Mouse (Mus musculus) stomach, postnatal 0 days (tissue): Measurements from ENCODE around the gene Zfp69. TPM values are rescaled to one million over a fixed set of nuclear protein-coding genes. Genes with fewer than 3 reads are reported as not detected.
A peak's percentile ranks its signal among the peaks of the same experiment; 100 is the strongest.

Experiments
- ATAC-seq: fragments of 200-750 bp; cut with Nextera tagmentation; 2 replicates; pipeline ENCODE4 v1.8.0; 2017; ENCODE audit not compliant: low FRiP score, low TSS enrichment
- DNase-seq: peaks from one replicate; pipeline ENCODE4 v3.0.0-alpha.2; 2016; ENCODE audit warnings: low spot score
- H3K27ac ChIP-seq: fragments of 300-500 bp; sonication (generic); replicated peaks from 2 replicates; pipeline ENCODE4 v1.5.1; 2014; ENCODE audit warnings: mild to moderate bottlenecking, control low read depth
- H3K27me3 ChIP-seq: fragments of 300-500 bp; sonication (generic); 2 replicates; pipeline ENCODE4 v1.6.1; 2014; ENCODE audit warnings: low read length; ENCODE audit not compliant: control insufficient read depth, insufficient read depth
- H3K36me3 ChIP-seq: fragments of 300-500 bp; sonication (generic); 2 replicates; pipeline ENCODE4 v1.6.1; 2014; ENCODE audit warnings: low read length, mixed read lengths; ENCODE audit not compliant: control insufficient read depth, insufficient read depth
- H3K4me1 ChIP-seq: fragments of 300-500 bp; sonication (generic); replicated peaks from 2 replicates; pipeline ENCODE4 v1.6.1; 2014; ENCODE audit warnings: antibody characterized with exemption; ENCODE audit not compliant: control insufficient read depth, insufficient read depth
- H3K4me2 ChIP-seq: fragments of 300-500 bp; sonication (generic); replicated peaks from 2 replicates; pipeline ENCODE4 v1.6.1; 2014; ENCODE audit warnings: low read depth, mild to moderate bottlenecking, control low read depth, moderate library complexity
- H3K4me3 ChIP-seq: fragments of 300-500 bp; sonication (generic); 2 replicates; pipeline ENCODE4 v1.5.1; 2014; ENCODE audit warnings: low read depth, low read length, control low read depth
- H3K9ac ChIP-seq: fragments of 300-500 bp; sonication (generic); 2 replicates; pipeline ENCODE4 v1.6.1; 2014; ENCODE audit warnings: mild to moderate bottlenecking, low read length, control low read depth, mixed read lengths
- H3K9me3 ChIP-seq: fragments of 300-500 bp; sonication (generic); 2 replicates; pipeline ENCODE4 v1.6.1; 2016; ENCODE audit warnings: low read length; ENCODE audit not compliant: control insufficient read depth
- CTCF ChIP-seq: IDR thresholded peaks from 2 replicates; pipeline ENCODE4 v1.5.1; 2016; ENCODE audit warnings: antibody characterized with exemption, low read depth, mild to moderate bottlenecking, moderate library complexity
- EP300 ChIP-seq: optimal IDR thresholded peaks from 2 replicates; pipeline ENCODE3; 2016; ENCODE audit warnings: antibody characterized with exemption
- WGBS: fragments of 180-500 bp; shearing (Covaris S2); extraction: QIAGEN DNeasy Blood & Tissue Kit; methylation state at CpG from one replicate; pipeline ENCODE4 v1.1.7; 2014; 5-methylcytosine and 5-hydroxymethylcytosine counted together
- polyA plus RNA-seq: library from polyadenylated mRNA; unstranded; fragments of >200 nt; fragmentation: Nextera tagmentation; extraction: Ambion mirVana; gene quantifications from 2 replicates; pipeline ENCODE4 v1.2.1, GENCODE M21; 2015

The Zfp69 gene
- polyA plus RNA-seq, 1 experiment from 2014 or later, result 1.9 TPM

GRCm38 (mm10) chr4:120968486-120968885, 17.0 kb upstream of the Zfp69 start:
- TF ChIP-seq CTCF (no peak), EP300 (no peak)
- Histone ChIP-seq H3K27me3 (no peaks in the 10 kb centered on the region), H3K4me3 (no peak overlapping the region), H3K9me3 (no peaks in the 10 kb centered on the region), H3K4me2 (no peak overlapping the region), H3K27ac (no peak overlapping the region), H3K9ac (no peak overlapping the region), H3K4me1 (no peaks in the 10 kb centered on the region), H3K36me3 (peaks cover 3% of the 10 kb centered on the region; the same call in 1 of the 2 replicates)
- DNase-seq (no peak), ATAC-seq (no peak)
- 87% methylated on average over 9 of the region's 9 CpGs for WGBS

GRCm38 (mm10) chr4:120955586-120955985, 4.1 kb upstream of the Zfp69 start:
- H3K4me1 ChIP-seq, result no peaks in the 10 kb centered on the region
- H3K9me3 ChIP-seq, result no peaks in the 10 kb centered on the region
- H3K9ac ChIP-seq, result no peak overlapping the region
- no peak for ATAC-seq
- H3K4me3 ChIP-seq, result no peak overlapping the region
- no peaks in the 10 kb centered on the region for H3K27me3 ChIP-seq
- no peak overlapping the region for H3K27ac ChIP-seq
- no peak for DNase-seq
- H3K36me3 ChIP-seq, result no peaks in the 10 kb centered on the region
- WGBS, result 96% methylated on average over 1 of the region's 1 CpGs
- TF ChIP-seq EP300, result no peak
- no peak for TF ChIP-seq CTCF
- no peak overlapping the region for H3K4me2 ChIP-seq

- Histone ChIP-seq H3K27ac (no peak overlapping the region), H3K4me2 (no peak overlapping the region), H3K4me3 (no peak overlapping the region), H3K4me1 (no peaks in the 10 kb centered on the region), H3K27me3 (no peaks in the 10 kb centered on the region), H3K9ac (no peak overlapping the region), H3K9me3 (no peaks in the 10 kb centered on the region), H3K36me3 (no peaks in the 10 kb centered on the region)
- DNase-seq, result no peak
- no peak for ATAC-seq
- 71% methylated on average over 1 of the region's 1 CpGs for WGBS
- TF ChIP-seq EP300 (no peak), CTCF (no peak)
These were observed 2.2 kb upstream of the Zfp69 start for GRCm38 (mm10) chr4:120953667-120954066.

GRCm38 (mm10) chr4:120953038-120953437, 1.5 kb upstream of the Zfp69 start:
- H3K4me2 ChIP-seq, result no peak overlapping the region
- H3K27ac ChIP-seq, result no peak overlapping the region
- DNase-seq (no peak), ATAC-seq (no peak)
- no peaks in the 10 kb centered on the region for H3K27me3 ChIP-seq
- H3K36me3 ChIP-seq, result no peaks in the 10 kb centered on the region
- TF ChIP-seq CTCF, result no peak
- no peak for TF ChIP-seq EP300
- H3K9me3 ChIP-seq, result no peaks in the 10 kb centered on the region
- H3K4me1 ChIP-seq, result no peaks in the 10 kb centered on the region
- no peak overlapping the region for H3K9ac ChIP-seq
- no peak overlapping the region for H3K4me3 ChIP-seq
- WGBS, result 68% methylated on average over 4 of the region's 4 CpGs

GRCm38 (mm10) chr4:120952163-120952562, 664 bp upstream of the Zfp69 start:
- WGBS, result 31% methylated on average over 6 of the region's 6 CpGs
- no peak; the same call in 1 of the 2 replicates for ATAC-seq

GRCm38 (mm10) chr4:120950763-120951427, 604 bp downstream of the Zfp69 start:
- H3K36me3 ChIP-seq, result peaks cover 4% of the 10 kb centered on the region
- H3K9me3 ChIP-seq, result no peaks in the 10 kb centered on the region
- TF ChIP-seq EP300, result no peak
- TF ChIP-seq CTCF, result no peak
- peak overlapping the region; percentile 82 for H3K9ac ChIP-seq
- 3% methylated on average over 20 of the region's 20 CpGs for WGBS
- DNase-seq (no peak), ATAC-seq (no peak)
- H3K4me1 ChIP-seq, result no peaks in the 10 kb centered on the region
- peak overlapping the region; percentile 91 for H3K4me2 ChIP-seq
- H3K4me3 ChIP-seq, result peak overlapping the region; percentile 77
- H3K27me3 ChIP-seq, result no peaks in the 10 kb centered on the region
- peak overlapping the region; percentile 89 for H3K27ac ChIP-seq

More at GRCm38 (mm10) chr4:120952163-120952562, 664 bp upstream of the Zfp69 start:
- Histone ChIP-seq H3K4me1 (no peaks in the 10 kb centered on the region), H3K36me3 (no peaks in the 10 kb centered on the region; the same call in 1 of the 2 replicates), H3K4me2 (peak overlapping the region; percentile 91), H3K4me3 (peak overlapping the region; percentile 77), H3K27me3 (no peaks in the 10 kb centered on the region), H3K9ac (peak overlapping the region; percentile 82), H3K27ac (peak overlapping the region; percentile 89), H3K9me3 (no peaks in the 10 kb centered on the region)
- DNase-seq, result no peak
- TF ChIP-seq EP300 (no peak), CTCF (no peak)
